27 mouse cellular contexts compared by ENCODE assay signal in the genomic region with DNA sequence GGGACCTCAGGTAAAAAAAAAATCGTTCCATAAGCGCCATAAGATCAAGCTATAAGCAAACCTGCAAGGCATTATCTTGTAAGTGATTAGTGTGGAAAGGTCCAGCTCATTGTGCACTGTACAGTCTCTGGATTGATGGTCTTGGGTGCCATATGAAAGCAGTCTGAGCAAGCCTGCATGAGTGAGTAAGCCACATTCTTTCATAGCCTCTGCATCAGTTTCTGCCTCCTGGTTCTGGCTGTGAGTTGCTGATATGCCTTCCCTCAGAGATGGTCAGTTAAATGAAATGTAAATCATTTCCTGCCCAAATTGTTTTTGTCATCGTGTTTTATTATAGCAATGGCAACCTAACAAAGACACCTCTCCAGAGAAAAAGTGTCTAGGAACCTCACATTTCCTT.
"Had no signal": no experiment of that assay in that cellular context is flagged by ENCODE, and none has a peak within 500 bp of the region (broad histone marks: within the 10 kb centered on the region; RNA-seq: fewer than 3 reads in every experiment).

No protein-coding gene starts in this region.

- H3K4me3 ChIP-seq: gastrocnemius, adult 2 months; heart, embryonic 13.5 days; heart, embryonic 15.5 days; hindbrain, embryonic 13.5 days; hindbrain, embryonic 15.5 days; layer of hippocampus, adult 2 months; left cerebral cortex, adult 2 months; limb, embryonic 12.5 days; liver, embryonic 13.5 days; liver, embryonic 15.5 days had no signal

- H3K9ac ChIP-seq: heart, embryonic 13.5 days; heart, embryonic 15.5 days; hindbrain, embryonic 13.5 days; hindbrain, embryonic 15.5 days; limb, embryonic 12.5 days; liver, embryonic 13.5 days; liver, embryonic 15.5 days had no signal

- H3K9me3 ChIP-seq: heart, embryonic 13.5 days; heart, embryonic 15.5 days; hindbrain, embryonic 13.5 days; hindbrain, embryonic 15.5 days; limb, embryonic 12.5 days; liver, embryonic 13.5 days; liver, embryonic 15.5 days had no signal

- DNase-seq: gastrocnemius, adult 2 months; gastrocnemius, postnatal 10 days; gastrocnemius, postnatal 36 days; heart, adult 18-20 months; heart, postnatal 14 days; heart, postnatal 36 days; kidney, adult 11 months; kidney, adult 2 months; kidney, adult 9 months; kidney, postnatal 10 days; kidney, postnatal 25 days; kidney, postnatal 4 days; left cerebral cortex, postnatal 4 days; liver; liver, embryonic 13.5 days had no signal

- H3K4me2 ChIP-seq: heart, embryonic 11.5 days; heart, embryonic 13.5 days; heart, embryonic 15.5 days; hindbrain, embryonic 13.5 days; hindbrain, embryonic 15.5 days; limb, embryonic 12.5 days; liver, embryonic 11.5 days; liver, embryonic 13.5 days; liver, embryonic 15.5 days had no signal

- H3K27me3 ChIP-seq: heart, embryonic 13.5 days; heart, embryonic 15.5 days; hindbrain, embryonic 13.5 days; hindbrain, embryonic 15.5 days; limb, embryonic 12.5 days; liver, embryonic 13.5 days; liver, embryonic 15.5 days had no signal

- H3K4me1 ChIP-seq: heart, embryonic 15.5 days; liver, embryonic 13.5 days; liver, embryonic 15.5 days had no signal

- H3K36me3 ChIP-seq: heart, embryonic 13.5 days; heart, embryonic 15.5 days; hindbrain, embryonic 13.5 days; hindbrain, embryonic 15.5 days; limb, embryonic 12.5 days; liver, embryonic 13.5 days; liver, embryonic 15.5 days had no signal

- ATAC-seq: hindbrain, postnatal 0 days; intestine, embryonic 16.5 days had no signal

- H3K27ac ChIP-seq: gastrocnemius, adult 2 months; heart, embryonic 13.5 days; heart, embryonic 15.5 days; hindbrain, embryonic 13.5 days; hindbrain, embryonic 15.5 days; hindbrain, postnatal 0 days; left cerebral cortex, adult 2 months; limb, embryonic 12.5 days; liver, embryonic 13.5 days; liver, embryonic 15.5 days had no signal
